Mouse (Mus musculus) cerebellum, adult 11-12 months (tissue): Measurements from ENCODE around the gene Rpl14.
"Not testable (repeated sequence)": the region's sequence is repeated elsewhere in the genome, so short reads cannot be mapped to it uniquely, and the experiment has no call there.

ENCODE experiments used
- DNase-seq: peaks from one replicate; pipeline ENCODE4 v3.0.0; 2022

Gene Rpl14

GRCm38 (mm10) chr9:120570741-120571592 lies at the start of gene Rpl14:
Gene Rpl14 (plus strand): TSS chr9:120571444.
- DNase-seq = peak; percentile 96

DNA sequence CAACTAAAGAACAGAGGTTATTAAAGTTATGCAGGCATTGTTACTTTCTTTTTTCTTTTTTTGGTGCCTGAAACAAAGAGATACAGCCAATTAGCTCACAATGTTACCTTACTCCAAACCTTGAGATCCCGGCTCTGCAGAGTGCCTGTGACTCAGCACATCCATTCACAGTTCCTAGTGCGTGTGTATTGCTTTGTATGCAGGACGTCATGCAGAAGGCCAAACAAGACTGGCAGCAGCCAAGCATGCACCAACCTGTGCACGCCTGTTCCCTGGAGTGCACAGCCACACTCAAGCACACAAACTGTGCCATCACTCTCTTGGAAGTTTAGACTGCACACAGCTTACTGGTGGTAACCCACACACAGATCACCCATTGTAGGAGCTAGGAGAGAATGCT lies 44.0 kb upstream of the Rpl14 start:
- no peak for DNase-seq

DNA sequence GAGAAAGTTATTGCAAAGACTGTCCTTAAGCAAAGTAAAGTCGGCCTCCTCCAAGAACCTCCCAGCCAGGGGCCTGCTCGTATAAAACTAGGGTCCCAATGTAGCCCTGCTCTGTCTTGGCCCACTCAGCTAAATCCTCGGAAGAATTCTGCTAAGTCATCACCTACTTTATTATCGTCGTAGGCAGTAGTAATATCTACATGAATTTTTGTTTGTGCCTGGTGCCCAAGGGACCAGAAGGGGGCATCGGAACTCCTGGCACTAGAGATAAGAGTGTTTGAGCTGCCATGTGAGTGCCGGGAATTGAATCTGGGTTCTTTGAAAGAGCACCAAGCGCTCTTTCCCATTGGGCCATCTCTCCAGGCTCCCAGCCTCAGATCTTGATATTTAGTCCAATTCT lies 43.3 kb upstream of the Rpl14 start:
- no peak for DNase-seq

- no peak for DNase-seq
These were observed 42.3 kb upstream of the Rpl14 start for GRCm38 (mm10) chr9:120528815-120529510.

- DNase-seq = no peak
These were observed 40.8 kb upstream of the Rpl14 start for GRCm38 (mm10) chr9:120530471-120530870.

DNA sequence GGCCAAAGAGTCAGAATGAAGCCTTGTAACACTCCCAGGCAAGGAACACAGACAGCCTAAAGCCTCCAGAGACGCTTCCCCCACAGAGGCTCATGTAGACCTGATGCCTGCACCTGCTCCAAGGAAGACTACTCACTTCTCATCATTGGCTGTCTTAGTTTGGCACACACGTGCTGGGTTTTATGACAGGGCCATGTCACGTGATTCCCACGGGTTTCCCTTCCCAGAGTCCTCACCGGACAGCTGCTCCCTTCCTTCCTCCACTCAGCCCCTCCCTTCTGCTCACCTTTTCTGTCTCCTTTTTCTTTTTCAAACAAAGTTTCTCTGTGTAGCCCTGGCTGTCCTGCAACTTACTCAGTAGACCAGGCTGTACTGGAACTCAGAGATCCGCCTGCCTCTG lies 39.2 kb upstream of the Rpl14 start:
- no peak for DNase-seq

GRCm38 (mm10) chr9:120532691-120533090 lies 38.6 kb upstream of the Rpl14 start:
- no peak for DNase-seq

- not testable (repeated sequence) for DNase-seq
These were observed 37.7 kb upstream of the Rpl14 start for GRCm38 (mm10) chr9:120533446-120533950.

- peak; percentile 10 for DNase-seq
These were observed 31.5 kb upstream of the Rpl14 start, which contains the start of gene Entpd3 for GRCm38 (mm10) chr9:120539662-120540251. Gene Entpd3 (plus strand): TSS chr9:120539818.

GRCm38 (mm10) chr9:120541411-120541810 lies 29.8 kb upstream of the Rpl14 start:
- DNase-seq = no peak

DNA sequence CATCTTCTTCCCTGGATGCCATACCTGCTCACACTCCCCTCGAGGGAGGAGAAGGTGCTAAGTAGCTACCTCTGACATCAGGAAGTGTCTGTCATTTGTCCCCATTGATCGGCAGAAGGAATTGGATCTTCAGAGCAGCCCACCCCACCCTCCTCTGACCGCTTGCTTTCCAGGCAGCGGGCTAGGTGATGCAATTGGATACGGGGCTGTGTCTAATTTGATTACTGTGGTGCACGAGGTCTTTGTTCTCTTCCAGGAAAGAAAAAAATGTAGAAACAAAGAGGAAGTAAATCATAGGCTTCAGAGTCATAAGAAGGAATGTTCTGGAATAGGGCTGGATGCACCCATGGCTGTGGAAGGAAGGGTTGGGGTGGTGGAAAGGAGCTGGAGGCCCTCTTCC lies 29.0 kb upstream of the Rpl14 start:
- DNase-seq = no peak

DNA sequence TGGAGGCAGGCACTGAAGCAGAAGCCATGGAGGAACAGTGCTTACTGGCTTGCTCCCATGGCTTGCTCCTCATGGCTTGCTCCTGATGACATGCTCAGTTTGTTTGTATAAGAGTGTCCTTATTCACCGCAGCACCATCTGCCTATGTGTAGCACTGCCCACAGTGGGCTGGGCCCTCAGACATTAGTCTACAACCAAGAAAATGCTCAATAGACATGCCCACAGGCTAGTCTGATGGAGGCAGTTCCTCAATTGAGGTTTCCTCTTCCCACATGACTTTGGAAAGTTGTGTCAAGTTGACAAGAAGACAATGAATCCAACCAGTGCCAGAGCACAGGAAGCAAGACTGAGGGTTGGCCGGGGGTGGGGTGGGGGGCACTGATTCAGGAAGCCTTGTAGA lies 25.2 kb upstream of the Rpl14 start:
- DNase-seq = no peak

DNA sequence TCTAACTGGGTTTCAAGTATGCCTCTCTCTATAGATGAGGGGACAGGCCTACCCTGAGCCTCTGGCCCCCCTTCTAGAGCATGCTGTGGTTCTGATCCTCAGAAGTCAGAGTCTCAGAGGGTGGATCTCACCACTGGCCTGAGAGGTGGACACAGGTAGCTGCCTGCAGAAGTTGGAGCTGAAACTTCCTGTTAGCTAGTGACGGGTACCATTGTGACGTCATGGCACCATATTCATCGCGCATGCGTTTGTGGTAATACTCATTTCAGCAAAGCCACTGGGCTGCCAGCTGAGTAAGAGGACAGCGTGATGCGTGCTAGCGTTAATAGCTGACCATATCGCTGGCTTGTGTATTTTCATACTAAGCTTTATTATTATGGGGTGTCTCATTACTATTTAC lies 24.8 kb upstream of the Rpl14 start:
- DNase-seq = no peak

GRCm38 (mm10) chr9:120547026-120547668 lies 24.1 kb upstream of the Rpl14 start:
- DNase-seq = no peak

- DNase-seq = no peak
These were observed 20.5 kb upstream of the Rpl14 start for GRCm38 (mm10) chr9:120550778-120551177.

- no peak for DNase-seq
These were observed 7.7 kb upstream of the Rpl14 start for GRCm38 (mm10) chr9:120563590-120563989.

- no peak for DNase-seq
These were observed 7.0 kb upstream of the Rpl14 start for GRCm38 (mm10) chr9:120564247-120564646.

DNA sequence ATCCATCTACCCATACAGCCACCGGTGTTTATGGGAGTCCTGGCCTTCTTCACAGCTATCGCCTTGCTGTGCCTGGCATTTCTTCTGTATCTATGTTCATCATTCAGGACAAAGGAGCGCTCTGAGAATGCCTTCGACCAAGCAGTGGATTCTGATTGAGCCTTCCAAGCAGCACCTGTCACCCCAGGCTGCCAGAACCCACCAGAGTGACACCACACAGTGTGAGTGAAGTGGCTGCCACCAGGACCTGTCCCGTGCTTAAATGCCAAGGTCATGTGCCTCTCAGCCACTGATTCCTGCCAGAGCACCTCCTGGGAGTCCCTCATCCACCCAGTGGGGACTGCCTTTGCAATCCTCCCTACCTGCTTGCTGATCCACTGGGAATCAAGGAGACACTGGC lies 4.9 kb upstream of the Rpl14 start:
- DNase-seq = no peak

- no peak for DNase-seq
These were observed 2.3 kb upstream of the Rpl14 start for GRCm38 (mm10) chr9:120568917-120569316.

- DNase-seq = no peak
These were observed 1.4 kb upstream of the Rpl14 start for GRCm38 (mm10) chr9:120569721-120570333.

DNA sequence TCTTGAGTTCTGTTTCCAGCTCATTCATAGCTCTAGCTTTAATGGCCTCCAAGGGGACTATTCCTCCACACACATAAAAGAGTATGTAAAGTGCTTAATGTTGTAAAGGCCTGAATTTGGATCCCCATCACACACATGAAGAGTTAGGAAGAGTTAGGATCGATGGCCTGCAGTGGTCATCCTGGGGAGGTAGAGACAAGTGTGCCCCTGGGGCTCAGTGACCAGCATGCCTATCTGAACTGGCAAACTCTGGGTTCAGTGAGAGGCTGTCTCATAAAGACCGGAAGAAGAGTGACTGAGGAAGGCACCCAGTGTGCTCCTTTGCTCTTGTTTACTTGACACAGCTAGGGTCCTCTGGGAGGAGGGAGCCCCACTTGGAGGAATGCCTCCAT lies 914 bp upstream of the Rpl14 start:
- DNase-seq = no peak

- DNase-seq = no peak
These were observed 545 bp downstream of the Rpl14 start for GRCm38 (mm10) chr9:120571593-120572385.
